Mouse (Mus musculus) adrenal gland, adult (tissue): ENCODE data around the gene Prpsap1.

Source experiments
- DNase-seq, 2 experiments: peaks; one replicate each; pipeline ENCODE4 v3.0.0; 2022 to 2023; ENCODE audit warnings: low spot score in 1 of 2; ENCODE audit not compliant: inconsistent age in 2 of 2

The Prpsap1 gene

DNA sequence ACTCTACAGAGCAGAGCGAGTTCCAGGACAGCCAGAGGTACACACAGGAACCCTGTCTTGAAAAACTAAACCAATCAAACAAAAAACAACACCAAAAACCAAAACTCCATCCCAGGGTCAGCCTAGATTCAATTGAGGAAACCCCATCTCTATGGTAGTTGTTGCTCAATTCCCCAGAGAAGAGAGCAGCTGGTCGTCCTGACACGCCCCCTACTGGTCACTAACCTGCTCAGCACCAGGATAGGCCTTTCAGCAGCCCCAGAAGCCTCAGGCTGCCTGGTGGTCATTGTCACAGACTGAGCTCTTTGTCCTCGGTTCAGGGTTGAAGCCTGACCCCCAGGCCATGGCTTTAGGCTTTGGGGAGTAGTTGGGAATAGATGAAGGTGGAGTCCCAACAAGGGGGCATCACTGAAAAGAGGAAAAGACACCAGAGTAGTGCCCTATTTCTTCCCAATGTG lies at the start of gene Prpsap1:
Gene Prpsap1, minus strand, starts transcription at position 408 of the 458 bp plus-strand sequence.
- DNase-seq = peak; percentile 65 to 83

DNA sequence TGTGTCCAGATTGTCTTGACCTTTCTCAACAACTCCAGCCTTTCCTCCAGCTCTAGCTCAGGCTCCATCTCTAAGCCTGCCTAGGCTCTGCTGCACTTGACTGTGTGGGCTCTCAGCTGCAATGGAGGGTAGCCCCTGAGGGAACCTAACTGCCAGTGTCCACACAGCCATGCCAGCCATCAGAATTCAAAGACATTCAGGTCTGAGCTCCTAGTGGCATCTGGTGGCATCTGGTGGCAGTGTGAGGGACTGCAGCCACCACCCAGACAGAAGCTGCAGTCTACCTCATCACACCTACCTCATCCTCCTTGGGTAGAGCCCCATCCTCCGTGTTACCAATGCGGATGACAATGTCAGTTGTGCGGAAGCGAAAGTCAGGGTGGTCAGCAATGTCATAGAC lies 49.1 kb upstream of the Prpsap1 start:
- DNase-seq = peak in 1 of 2 experiments; percentile 66

DNA sequence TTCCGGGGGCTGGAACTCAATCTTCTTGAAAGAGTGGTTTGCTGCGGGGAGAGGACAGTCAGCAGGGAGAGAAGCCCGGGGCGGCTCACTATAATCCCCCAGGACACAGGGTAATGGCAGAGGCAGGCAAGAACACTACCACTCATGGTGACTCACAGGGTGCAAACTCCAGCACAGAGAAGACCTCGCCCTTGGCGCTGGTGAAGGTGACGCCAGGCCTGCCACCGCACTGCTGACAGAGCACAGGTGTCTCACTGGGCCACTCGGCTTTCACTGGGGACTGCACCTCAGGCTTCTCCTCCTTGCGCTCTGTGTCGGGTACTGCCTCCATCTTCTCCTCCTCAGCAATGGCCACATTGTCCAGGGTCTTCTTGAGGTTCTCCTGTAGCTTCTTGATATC lies 47.2 kb upstream of the Prpsap1 start:
- DNase-seq = no peak

DNA sequence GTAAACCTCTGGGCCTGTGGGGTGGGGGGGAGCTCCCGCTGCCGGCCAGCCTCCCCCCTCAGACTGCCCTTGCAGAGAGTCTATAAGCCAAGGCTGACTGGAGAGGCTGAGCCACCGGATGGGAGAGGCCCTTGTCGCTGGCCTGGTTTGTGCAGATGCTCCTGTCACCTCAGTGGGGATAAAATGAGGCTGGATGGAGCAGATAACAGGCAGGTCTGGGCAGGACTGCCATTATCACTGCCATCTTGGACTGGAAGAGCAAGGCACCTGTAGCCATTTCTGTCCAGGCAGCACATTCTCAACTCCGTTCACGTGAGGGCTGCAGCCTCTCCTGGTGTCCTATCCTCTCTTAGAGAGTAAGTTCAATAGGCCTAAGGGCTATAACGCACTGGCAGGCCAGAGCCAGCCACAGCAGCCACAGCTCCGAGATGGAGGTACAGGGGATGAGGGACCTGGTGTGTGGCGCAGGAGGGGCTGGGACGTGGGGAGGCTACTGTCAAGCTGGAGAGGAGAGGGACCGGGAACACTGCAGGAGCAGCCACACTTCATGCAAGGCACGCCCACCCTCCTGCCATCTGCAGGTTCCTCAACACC lies 44.2 kb upstream of the Prpsap1 start:
- no peak for DNase-seq

DNA sequence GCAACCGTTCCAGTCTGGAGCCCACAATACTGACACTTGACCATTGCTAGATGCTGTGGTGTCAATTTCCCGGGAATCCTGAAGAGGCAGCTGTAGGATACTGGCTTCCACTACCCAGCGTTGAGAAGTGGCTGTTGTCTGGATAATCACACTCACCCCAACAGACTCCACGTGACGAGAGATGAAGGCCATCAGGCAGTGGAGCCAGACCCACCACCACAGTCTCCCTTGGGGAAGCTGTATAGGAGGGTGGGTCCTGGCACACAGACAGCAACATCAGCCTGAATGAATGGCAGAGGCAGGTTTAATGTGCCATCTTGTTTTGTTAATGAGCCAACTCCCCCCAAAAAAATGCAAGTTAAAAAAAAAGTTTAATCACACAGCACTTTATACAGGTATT lies 43.4 kb upstream of the Prpsap1 start:
- DNase-seq = no peak

DNA sequence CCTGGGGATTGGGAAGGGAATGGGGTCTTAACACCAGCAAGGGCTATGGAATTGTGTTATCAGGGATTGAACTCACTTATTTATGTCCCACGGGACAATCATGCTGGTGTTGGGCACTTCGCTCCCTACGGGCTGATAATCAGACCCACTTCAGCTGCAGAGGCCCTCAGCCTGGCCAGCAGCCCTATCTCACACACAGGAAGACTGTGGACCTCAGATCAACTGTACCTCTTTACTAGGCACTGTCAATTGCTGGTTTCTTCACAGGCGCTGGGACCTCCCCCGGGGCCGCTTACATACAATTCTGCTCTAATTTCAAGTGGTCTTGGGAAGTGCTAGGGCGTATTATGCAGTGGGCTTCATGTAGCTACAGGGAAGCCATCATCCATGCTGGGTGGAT lies 42.7 kb upstream of the Prpsap1 start:
- no peak for DNase-seq

DNA sequence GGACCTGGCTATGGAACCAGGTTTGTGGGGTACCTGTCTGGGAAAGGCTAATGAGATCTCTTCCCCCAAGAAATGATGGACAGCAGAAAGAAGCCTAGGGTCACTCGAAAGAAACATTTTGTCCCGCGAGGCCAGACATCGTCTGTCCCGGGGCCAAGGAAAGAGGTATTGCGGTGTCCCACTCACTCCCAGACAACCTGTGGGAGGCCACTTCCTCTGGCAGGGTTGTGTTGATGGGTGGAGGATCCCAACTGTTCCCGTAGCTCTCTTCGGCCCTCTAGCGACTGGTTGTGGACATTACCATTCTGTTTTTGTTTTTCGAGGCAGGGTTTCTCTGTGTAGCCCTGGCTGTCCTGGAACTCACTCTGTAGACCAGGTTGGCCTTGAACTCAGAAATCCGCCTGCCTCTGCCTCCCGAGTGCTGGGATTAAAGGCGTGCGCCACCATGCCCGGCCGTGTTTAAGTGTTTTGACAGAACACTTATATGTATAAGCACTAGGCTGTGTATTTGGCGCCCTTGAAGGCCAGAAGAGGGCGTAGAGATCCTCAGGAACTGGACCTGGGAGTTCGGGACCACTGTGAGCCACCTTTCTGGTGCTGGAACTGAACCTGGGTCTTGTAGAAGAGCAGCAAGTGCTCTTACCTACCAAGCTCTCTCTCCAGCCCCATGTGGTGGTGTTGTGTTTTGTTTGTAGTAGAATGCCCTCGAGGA lies 40.3 kb upstream of the Prpsap1 start:
- peak; percentile 69 to 91 for DNase-seq

DNA sequence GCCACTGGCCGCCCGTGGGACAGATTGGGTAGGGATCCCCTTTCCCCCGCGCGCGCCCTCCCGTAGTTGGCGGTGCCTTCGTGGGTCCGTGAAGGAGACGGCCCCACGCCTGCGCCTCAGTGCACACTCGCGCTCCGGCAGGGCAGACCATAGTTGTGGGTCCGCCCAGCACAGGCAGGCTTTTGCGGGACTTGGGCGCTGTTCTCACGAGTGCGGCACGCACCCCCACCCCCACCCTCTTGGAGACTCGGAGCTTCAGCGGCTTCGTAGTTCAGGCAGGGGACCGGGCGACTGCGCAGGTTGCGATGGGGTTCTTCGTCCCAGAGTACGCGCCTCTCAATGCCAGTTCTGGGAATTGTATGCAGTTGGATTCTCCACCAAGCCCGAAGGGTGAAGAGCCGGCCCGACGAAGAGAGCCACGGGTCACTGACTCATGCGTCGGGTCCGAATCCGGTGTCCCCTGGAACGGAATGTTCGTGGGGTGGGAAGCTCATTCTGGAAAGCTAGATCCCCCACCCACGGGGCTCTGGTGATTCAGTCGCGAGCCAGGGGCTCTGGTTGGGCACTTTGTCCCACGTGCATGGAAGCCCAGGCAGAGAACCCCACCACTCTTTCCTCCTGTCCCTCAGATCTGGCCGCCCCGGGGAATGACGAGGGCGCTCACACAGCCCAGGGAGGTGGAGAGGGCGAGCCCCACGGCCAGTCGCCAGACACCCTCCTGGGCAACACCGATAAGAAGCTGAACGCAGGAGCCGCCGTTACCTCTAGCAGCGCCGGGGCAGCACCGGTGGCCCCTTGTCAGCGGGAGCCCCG lies 39.5 kb upstream of the Prpsap1 start:
- DNase-seq = peak; percentile 57 to 68

DNA sequence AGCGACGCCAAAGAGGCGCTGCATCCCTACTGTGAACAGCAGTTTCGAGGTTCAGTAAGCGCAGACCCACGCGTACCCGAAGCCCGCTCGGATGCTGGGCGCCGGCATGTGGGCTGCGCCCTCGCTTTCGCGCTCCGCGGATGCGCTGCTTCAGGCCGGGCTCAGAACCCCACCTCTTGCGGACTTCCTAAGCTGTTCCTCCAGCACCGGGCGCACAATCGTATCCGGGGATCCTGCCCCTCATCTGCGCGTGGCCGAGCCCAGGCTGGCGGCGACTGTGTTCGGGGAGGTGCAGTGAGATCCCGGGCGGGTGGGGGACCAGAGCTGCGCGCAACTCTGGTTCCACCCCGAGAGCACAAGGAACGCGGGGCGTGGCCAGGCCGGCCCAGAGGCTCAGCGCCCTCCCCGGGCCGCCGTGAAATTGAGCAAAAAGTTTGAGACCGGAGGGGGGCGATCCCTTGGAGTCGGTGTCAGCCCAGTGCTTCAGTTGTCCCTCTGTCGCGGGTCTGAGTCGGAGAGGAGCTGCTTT lies 38.9 kb upstream of the Prpsap1 start:
- peak; percentile 66 to 82 for DNase-seq

DNA sequence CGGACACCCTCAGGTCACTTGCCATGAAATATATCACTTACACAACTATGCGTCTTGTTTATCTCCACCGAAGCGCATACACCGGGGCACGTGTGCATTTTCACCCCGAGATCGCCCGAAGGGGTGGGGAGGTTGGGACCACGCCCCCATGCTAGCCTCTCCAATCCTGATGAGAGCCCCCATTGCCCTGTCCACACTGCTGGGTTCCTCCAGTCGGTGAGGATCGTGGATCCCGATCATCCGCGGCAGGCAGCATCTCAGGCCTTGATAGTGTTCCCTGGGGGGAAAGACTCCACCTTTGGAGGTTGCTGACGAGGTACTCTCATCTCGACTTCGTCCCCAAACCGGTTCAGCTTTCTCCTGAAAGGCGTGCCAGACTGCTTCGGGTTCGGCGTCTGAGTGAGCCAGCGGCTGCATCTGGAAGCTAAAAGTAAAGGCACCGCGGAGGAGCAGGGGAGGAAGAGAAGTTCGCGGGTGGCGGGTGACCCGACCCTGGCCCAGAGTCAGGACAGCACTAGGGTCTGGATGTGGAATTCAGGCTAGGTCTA lies 38.3 kb upstream of the Prpsap1 start:
- peak in 1 of 2 experiments; percentile 64 for DNase-seq

DNA sequence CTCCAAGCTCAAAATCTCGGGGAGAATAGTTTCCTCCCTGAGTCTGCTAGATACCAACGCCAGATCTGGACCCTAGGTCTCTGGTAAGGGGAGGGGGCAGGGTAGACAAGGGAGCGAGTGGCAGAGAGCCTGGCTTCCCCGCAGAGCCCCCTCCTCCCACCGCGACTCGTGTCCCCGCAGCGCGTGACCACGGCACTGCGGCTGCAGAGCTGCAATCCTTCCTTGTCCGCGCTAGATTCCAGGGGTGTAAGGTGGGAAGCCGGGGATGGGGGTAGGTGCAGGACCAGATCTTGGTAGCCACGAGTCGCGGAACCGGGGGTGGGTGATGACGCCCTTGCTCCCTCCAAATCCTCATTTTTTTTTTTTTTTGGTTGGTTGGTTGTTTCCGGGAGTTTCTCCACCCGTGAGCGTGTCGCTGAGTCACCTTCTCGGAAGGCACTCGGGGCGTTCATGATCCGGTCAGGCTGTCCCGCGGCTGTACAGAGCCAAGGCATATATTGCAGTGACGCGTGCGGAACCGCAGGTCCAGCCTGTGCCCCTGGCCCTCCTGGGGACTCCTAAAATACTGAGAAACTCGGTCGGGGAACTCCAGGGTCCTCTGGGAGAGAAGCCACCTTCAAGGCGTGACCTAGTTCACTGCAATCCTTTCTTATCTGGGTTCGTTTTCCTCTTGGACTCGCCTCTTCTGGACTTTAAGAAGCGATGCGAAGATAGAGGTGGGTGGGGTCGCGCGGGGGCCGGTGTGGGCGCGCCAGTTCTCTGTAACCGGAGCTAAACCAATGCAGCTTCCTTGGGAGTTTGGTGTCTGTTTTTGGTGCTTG lies 37.6 kb upstream of the Prpsap1 start:
- peak in 1 of 2 experiments; percentile 65 for DNase-seq

DNA sequence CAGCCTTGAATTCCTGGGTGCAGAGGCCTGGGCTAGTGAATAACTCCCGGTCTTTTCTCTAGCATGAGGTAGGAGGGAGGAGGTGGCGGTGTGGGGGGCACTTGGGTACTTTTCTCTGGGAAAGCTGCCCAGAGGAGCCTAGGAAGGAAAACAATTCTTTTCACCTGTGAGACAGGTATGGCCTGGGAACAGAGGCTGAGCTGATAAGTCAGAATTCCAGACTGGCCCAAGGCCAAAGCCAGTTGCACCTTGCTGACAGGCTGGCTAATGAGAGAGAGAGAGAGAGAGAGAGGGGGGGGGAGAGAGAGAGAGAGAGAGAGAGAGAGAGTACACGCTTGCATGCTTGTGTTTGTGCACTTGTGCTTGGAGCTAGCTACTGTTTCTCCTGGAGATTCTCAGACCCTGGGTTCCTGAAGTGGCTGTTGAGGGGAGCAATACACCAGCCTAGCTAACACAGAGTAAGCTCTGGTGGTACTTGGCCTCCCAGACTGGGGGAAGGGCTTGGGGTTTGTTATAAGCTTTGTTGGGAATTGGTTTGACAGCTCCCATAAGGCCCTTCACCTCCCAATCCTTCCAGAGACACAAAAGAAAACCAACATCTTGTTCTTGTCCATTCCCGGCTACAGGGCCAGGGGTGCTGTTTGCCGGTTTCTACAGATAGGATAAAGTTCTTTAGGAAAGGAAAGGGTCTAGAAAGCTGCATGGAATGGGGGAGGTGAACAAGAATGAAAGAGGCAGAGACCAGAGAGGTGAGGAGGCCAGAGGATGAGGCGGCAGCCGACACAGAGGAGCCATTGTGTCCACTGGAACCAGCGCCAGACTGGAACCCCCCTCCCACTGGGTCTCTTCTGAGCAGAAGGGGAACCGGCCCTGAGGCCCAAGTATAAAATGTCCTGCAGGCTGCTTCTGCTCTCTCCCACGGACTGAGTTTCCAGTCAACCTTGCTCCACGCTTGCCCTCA lies 36.5 kb upstream of the Prpsap1 start, which contains the start of gene Sphk1:
Gene Sphk1, plus strand, starts transcription at position 739 of the 961 bp plus-strand sequence.
- no peak for DNase-seq

DNA sequence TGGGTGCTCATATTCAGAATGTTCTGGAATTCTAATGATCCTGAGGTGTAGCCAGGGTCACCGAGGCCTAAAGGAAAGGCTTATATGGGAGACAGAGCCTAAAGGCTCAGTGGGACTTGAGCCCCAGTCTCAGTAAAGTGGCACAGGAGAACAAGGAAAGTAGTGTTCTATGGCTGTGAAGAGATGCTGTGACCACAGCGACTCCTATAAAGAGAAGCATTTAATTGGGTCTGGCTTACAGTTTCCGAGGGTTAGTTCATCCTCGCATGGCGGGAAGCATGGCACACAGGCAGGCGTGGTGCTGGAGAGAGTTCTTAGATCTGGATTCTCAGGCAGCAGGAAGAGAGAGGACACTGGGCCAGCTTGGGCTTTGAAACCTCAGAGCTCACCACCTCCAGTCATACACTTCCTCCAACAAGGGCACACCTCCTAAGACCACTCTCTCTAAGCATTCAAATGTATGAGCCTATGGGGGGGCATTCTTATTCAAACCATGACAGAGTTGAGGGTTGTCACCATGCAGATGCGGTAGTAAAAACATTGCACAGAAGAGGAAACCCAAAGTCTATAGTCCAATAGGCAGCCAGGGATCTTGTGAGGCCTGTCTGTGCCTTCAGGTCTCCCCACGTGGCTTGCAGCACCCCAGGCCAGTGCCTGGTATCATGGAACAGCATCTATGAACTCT lies 34.8 kb upstream of the Prpsap1 start:
- DNase-seq = no peak

DNA sequence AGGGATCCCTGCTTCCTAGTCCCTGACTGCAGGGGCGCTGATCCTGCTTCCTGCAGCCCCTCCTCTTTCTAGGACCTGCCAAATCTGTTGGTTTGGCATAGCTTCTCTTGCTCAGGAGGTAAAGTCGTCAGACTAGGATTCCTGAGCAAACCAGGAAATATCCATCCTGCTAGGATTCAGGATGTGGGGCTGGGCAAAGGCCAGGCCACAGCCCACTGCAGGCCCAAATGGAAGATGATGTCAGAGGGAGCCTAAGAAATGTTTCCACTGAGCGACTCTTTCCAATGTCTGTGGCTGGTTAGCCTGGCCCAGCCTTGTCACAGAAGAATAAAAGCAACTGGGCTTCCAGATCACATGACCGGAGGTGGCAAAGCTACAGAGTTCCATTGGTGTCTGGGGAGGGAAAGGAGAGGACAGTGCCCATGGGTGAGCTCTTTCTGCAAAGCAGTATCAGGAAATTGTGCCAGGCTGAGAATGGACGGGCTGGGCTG lies 29.7 kb upstream of the Prpsap1 start:
- peak; percentile 35 to 59 for DNase-seq

DNA sequence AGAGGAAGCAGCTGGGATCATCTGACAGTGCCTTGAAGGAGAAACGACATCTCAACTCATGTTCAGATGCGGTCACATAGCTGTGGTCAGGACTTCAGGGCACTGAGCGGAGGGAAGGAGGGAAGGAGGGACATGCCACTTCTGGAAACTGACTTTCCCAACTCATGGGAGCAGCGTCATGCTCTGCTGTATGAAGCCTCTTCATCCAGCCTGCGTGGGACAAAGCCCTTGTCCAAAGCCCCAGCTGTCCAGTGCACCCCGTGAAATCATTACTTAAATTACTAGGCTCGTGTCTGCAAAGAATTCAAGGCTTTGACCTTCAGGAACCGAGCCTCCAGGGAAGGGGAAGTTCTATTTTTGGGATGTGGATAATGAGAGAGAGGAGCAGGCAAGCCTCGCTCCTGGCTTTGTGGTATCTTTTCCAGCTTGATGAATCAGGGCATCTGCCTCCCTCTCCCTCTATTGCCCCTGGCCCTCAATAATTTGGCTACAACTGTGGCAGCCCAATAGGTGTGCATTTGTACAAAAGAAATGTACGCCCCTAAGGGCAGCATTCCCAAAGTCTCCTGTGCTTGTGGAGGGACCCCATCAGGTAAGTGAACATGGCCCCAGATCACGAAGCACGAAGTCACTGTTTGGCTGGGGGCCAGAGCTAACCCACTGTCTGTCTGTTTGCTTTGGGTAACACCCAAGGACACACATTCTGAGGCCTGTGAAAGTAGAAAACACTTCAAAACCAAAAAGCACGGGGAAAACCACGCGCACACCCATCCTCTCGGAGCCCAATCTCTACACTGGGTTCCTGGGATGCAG lies 29.1 kb upstream of the Prpsap1 start:
- DNase-seq = peak; percentile 59 to 83

DNA sequence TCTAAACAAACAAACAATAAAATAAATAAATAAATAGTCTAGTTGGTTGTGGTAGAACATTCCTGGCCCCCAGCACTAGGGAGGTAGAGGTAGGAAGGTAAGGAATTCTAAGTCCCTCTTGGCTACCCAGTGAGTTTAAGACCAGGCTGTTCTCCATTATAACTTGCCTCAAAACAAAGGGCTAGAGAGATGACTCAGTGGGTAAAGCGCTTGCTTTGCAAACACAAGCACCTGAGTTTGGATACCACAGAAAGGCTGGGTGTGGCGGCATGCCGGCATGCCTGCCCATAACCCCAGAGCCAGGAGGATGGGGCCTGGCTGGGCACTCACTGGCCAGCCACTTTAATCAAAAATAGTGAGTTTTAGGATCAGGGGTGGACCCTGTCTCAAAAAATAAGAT lies 28.0 kb upstream of the Prpsap1 start:
- DNase-seq = no peak

DNA sequence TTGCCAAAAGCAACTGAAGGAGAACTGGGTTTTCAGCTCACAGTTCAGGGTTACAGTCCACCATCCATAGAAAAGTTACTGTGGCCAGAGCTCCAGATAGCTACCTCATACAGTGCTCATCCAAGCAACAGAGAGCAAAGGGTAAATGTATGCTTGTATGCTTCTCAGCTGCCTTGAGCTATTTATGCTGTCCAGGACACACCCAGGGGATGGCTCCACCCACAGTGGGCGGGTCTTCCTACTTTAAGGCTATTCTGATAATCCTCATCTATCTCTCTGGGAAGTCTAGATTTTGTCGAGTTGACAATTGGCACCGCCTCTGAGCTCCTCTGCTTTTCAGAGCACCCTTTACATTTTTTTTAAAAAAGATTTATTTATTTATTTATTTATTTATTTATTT lies 27.1 kb upstream of the Prpsap1 start:
- DNase-seq = peak in 1 of 2 experiments; percentile 43

DNA sequence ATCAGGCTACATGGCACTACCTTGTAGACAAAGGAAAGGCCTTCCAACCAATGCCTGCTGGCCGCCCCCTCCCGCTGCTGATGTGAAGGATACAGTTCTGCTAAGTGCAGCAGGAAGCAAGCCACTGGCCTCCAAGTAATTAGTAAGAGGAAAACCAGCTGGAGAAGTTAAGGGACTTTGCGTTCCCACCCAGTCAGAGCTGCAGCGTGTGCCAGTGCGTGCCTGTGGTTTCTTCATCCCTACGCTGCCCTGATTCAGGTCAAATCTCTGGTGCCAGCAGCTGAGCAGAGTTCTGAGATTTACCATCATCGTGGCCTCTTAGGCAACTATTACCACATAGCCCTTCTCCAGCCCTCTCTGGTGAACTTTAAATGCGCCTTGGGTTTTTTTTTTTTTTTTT lies 24.5 kb upstream of the Prpsap1 start:
- DNase-seq = no peak
